Mouse (Mus musculus) bone marrow macrophage, adult 2 months (primary cell): ENCODE data around the gene Rgs2.

Experiments
- CTCF ChIP-seq: IDR thresholded peaks from 2 replicates; pipeline ENCODE4 v1.5.1; 2012; ENCODE audit warnings: low read depth, mild to moderate bottlenecking, low read length, moderate library complexity
- POLR2A ChIP-seq: IDR thresholded peaks from 2 replicates; pipeline ENCODE4 v1.6.1; 2012; ENCODE audit warnings: mild to moderate bottlenecking, low read depth, low read length, borderline replicate concordance

GRCm38 (mm10) chr1:143993026-143993425, 10.9 kb downstream of the Rgs2 start:
- no peak for TF ChIP-seq POLR2A
- TF ChIP-seq CTCF = no peak
